Mouse (Mus musculus) megakaryocyte, adult 5-6 weeks (primary cell): ENCODE measurements around the gene F11. TPM values are rescaled to one million over a fixed set of nuclear protein-coding genes. Genes with fewer than 3 reads are reported as not detected.

Source experiments
- ATAC-seq: 2 replicates; pipeline ENCODE4 v1.8.0; 2016; ENCODE audit warnings: mild to moderate bottlenecking, inconsistent platforms; ENCODE audit not compliant: poor library complexity, severe bottlenecking
- total RNA-seq, 2 experiments: library from RNA; stranded (forward) in 1 of 2; stranded (reverse) in 1 of 2; fragments of 153-499, 151-499 nt in 1 of 2; fragments of 221-1000, 200-1000 nt in 1 of 2; gene quantifications; 2 replicates each; pipeline versions ENCODE4 v1.2.3 to v1.2.4; 2015 to 2017

F11 gene
- total RNA-seq (2015) (not detected in 2 replicates), total RNA-seq (2017) (not detected in 2 replicates)

- ATAC-seq: no peak
Measured at GRCm38 (mm10) chr8:45261920-45262319, at the start of gene F11. Gene F11, minus strand, starts transcription at chr8:45262031.

- ATAC-seq: no peak
Measured at GRCm38 (mm10) chr8:45310967-45311366, 49.1 kb upstream of the F11 start.

GRCm38 (mm10) chr8:45308366-45308765, 46.5 kb upstream of the F11 start, which contains the start of gene Gm45753:
Gene Gm45753, minus strand, starts transcription at chr8:45308466.
- ATAC-seq: no peak

GRCm38 (mm10) chr8:45305479-45305878, 43.6 kb upstream of the F11 start:
- no peak for ATAC-seq

- no peak for ATAC-seq
Measured at GRCm38 (mm10) chr8:45304354-45304753, 42.5 kb upstream of the F11 start.

- ATAC-seq: no peak
Measured at GRCm38 (mm10) chr8:45302390-45302789, 40.6 kb upstream of the F11 start.

- no peak for ATAC-seq
Measured at GRCm38 (mm10) chr8:45295276-45295675, 33.4 kb upstream of the F11 start.

GRCm38 (mm10) chr8:45294687-45295086, 32.9 kb upstream of the F11 start, which contains the start of gene Klkb1:
Gene Klkb1, minus strand, starts transcription at chr8:45294859.
- ATAC-seq: no peak

GRCm38 (mm10) chr8:45291790-45292189, 30.0 kb upstream of the F11 start:
- no peak for ATAC-seq

GRCm38 (mm10) chr8:45281630-45282029, 19.8 kb upstream of the F11 start:
- ATAC-seq: no peak

GRCm38 (mm10) chr8:45277453-45277852, 15.6 kb upstream of the F11 start:
- no peak for ATAC-seq

GRCm38 (mm10) chr8:45274317-45274716, 12.5 kb upstream of the F11 start:
- no peak for ATAC-seq

GRCm38 (mm10) chr8:45269056-45269455, 7.2 kb upstream of the F11 start:
- ATAC-seq: no peak

GRCm38 (mm10) chr8:45268485-45268884, 6.7 kb upstream of the F11 start:
- ATAC-seq: no peak

- no peak for ATAC-seq
Measured at GRCm38 (mm10) chr8:45267611-45268391, 6.0 kb upstream of the F11 start.

GRCm38 (mm10) chr8:45266993-45267392, 5.2 kb upstream of the F11 start:
- ATAC-seq: no peak

GRCm38 (mm10) chr8:45264918-45265317, 3.1 kb upstream of the F11 start:
- no peak for ATAC-seq

- ATAC-seq: no peak
Measured at GRCm38 (mm10) chr8:45262851-45263250, 1.0 kb upstream of the F11 start.

- no peak for ATAC-seq
Measured at GRCm38 (mm10) chr8:45258421-45258820, 3.4 kb downstream of the F11 start.

GRCm38 (mm10) chr8:45255040-45255439, 6.8 kb downstream of the F11 start:
- no peak for ATAC-seq

GRCm38 (mm10) chr8:45254194-45254842, 7.5 kb downstream of the F11 start:
- no peak for ATAC-seq

- ATAC-seq: no peak
Measured at GRCm38 (mm10) chr8:45253586-45253985, 8.2 kb downstream of the F11 start.
